Mouse (Mus musculus) left cerebral cortex, postnatal 10 days (tissue): ENCODE measurements around the gene Slc26a8. TPM values are rescaled to one million over a fixed set of nuclear protein-coding genes. Genes with fewer than 3 reads are reported as not detected.

Experiments used
- DNase-seq, 2 experiments: peaks; one replicate each; pipeline ENCODE4 v3.0.0; 2021 to 2022; ENCODE audit warnings: low spot score in 2 of 2, mixed read lengths in 1 of 2; ENCODE audit errors: extremely low spot score in 1 of 2
- intact Hi-C: fragments of 180-260 bp; cut with DNase I; formaldehyde crosslinking; loops from one replicate; pipeline ENCODE4 v1.15.1; 2025
- total RNA-seq, 2 experiments: library from RNA; stranded (reverse); gene quantifications; 2 replicates each; pipeline ENCODE4 v1.2.3; 2021

The Slc26a8 gene
- total RNA-seq, 2 experiments from 2014 or later, result 7.7 to 10.6 TPM

GRCm38 (mm10) chr17:28659564-28659963, 30.5 kb downstream of the Slc26a8 start:
- intact Hi-C loops, result no loop called here
- DNase-seq, result no peak

GRCm38 (mm10) chr17:28657936-28658335, 32.1 kb downstream of the Slc26a8 start:
- intact Hi-C loops, result no loop called here
- peak in 1 of 2 experiments; percentile 15 for DNase-seq

- intact Hi-C loops, result no loop called here
- DNase-seq, result no peak
Measured at GRCm38 (mm10) chr17:28650268-28650667, 39.8 kb downstream of the Slc26a8 start.

- peak; percentile 34 to 59 for DNase-seq
- intact Hi-C loops, result loop anchor here (2.0 kb wide), 1 partner anchor 54 kb away; no protein-coding TSS in a partner anchor
Measured at GRCm38 (mm10) chr17:28648607-28649370, 41.2 kb downstream of the Slc26a8 start.

GRCm38 (mm10) chr17:28646221-28646620, 43.8 kb downstream of the Slc26a8 start:
- no peak for DNase-seq
- intact Hi-C loops, result no loop called here

GRCm38 (mm10) chr17:28644112-28644511, 45.9 kb downstream of the Slc26a8 start:
- intact Hi-C loops, result no loop called here
- DNase-seq, result no peak

DNA sequence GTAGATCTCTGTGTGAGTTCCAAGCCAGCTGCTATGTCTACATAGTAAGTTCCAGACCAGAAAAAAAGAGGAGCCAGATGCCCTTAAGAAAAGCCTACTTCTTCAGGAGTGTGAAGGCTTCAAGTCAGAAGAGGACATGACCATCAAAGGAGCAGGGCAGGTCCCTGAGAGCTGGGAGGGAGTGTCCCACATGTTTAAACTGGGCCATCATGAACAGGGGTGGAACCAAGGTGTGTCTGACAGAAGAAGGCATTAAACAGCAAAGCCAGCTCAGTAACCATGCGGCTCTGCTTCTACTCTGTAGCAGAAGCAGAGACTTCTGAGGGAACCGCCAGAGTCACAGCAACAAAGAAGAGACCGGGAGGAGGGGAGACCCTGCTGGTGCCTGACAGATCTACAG, 46.3 kb downstream of the Slc26a8 start:
- intact Hi-C loops, result no loop called here

GRCm38 (mm10) chr17:28640113-28640512, 49.9 kb downstream of the Slc26a8 start:
- DNase-seq, result no peak
- intact Hi-C loops, result no loop called here

More for the DNA sequence above, 46.3 kb downstream of the Slc26a8 start:
- no peak for DNase-seq

DNA sequence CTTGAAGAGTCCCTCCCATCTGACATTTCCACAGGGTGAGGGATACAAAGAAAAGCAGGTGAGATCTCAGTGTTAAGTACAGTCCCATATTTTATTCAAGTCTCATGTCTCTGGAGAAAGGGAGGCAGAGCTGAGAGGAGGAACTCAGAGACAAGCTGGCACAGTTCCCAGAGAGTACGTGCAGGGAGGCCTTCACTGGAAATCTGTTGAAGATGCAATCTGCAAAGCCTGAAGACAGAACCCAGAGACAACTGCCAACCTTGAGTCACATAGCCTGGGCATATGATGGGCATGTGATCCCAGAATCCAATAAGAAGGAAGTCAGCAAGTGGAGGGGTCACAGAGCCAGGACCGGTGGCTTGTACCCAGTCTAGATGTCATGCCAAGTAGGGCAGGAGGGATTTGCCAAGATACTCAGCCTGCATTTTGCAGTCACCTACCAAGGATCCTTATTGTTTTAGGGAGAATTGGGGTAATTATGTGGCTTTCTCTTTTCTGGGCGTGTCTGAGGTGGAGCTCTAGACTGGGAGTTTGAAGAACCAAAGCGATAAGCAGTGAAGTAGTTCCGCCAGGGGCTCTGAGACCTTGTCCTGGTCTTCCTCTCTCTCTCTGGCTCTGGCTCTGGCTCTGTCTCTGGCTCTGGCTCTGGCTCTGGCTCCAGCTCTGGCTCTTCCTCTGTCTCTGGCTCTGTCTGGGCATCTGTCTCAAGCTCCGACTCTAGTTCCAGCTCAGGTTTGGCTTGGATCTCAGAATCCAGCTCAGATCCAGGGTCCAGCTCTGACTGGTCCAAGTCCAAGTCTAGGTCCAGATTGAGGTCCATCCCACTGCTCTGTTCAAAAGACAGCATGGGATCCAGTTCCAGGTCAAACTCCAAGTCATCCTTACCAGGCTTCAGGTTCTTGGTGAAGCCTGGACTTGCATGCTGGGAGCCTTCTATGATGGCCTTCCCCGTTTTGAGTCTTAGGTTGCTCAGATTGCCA, 52.0 kb downstream of the Slc26a8 start:
- intact Hi-C loops, result no loop called here
- DNase-seq, result peak; percentile 70 to 83

GRCm38 (mm10) chr17:28635842-28636241, 54.2 kb downstream of the Slc26a8 start:
- DNase-seq, result no peak
- intact Hi-C loops, result no loop called here

DNA sequence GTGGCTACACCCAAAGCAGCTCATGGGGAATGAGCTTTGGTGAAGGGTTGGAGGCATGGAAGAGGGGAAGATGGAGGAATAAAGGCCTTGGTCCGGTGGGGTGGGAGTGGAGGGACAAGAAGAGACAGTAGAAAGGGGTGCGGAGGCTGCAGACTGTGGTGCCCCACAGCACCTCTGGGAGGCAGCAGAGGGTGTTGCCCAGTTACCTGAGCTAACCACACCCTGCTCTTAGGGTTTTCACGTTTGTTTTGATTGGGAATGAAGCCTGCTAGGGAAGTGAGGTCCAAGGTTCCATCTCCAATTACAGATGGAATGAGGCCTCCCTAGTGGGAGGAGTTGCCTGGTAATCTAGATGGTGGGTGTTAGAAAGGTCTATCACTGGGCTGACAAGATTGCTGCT, 60.9 kb downstream of the Slc26a8 start:
- DNase-seq, result no peak
- intact Hi-C loops, result no loop called here

DNA sequence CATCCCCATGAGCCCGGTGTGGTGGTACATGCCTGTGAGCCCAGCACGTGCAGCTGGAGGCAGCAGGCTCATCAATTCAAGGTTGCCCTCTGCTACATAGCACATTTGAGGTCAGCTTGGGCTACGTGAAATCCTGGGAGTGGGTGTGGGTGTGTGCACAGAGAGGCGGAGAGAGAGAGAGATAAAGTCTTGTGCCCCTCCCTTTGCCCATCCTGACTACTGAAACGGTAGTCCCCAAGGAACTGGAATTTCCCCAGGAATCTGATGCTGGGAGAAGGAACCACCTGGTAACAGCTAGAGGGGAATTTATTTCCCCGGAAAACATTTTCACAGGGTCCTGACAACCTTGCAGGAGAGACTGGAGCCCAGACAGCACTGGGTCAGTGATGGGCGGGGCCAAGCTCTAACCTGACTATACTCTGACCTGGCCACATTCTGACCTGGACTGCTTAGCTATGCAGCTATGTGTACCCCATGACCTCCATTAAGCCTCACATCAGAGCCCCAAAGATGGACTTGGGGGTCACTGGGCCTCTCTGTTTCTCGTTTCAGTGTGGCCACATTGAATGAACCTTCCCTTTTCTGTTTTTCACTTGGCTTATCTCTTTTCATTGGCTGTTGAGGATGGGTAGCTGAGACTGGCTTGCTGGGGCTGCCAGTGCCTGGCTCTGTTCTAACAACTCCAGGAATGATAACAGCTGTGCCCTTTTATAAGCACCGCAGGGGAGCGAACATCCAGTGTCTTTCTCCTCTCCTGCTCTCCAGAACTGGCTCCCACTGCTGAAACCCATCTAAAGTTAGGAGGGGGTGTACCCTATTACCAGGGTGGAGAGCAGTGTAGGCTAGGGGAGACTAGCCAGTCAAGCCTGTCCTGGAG, 61.5 kb downstream of the Slc26a8 start:
- intact Hi-C loops, result no loop called here

DNA sequence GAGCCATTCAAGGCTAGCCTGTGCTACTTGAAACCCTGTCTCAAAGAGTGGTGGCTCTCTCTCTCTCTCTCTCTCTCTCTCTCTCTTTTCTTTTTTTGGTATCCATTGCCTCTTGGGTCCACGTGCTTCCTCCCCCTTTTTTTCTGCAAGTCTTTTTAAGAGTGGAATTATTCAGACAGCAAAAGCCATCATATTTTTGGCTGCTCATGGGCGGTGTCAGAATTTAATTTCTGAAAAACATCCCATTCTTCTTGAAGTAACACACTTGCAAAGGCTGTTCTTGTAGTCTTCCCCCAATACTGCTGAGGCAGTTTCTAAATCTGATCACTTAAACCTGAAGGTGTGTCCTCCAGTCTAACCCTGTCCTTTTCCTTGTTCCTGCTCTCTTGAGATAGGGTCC, 63.1 kb downstream of the Slc26a8 start:
- intact Hi-C loops, result no loop called here
- peak in 1 of 2 experiments; percentile 31 for DNase-seq

More for the DNA sequence above, 61.5 kb downstream of the Slc26a8 start:
- DNase-seq, result no peak

GRCm38 (mm10) chr17:28625327-28625726, 64.7 kb downstream of the Slc26a8 start:
- intact Hi-C loops, result no loop called here
- no peak for DNase-seq

DNA sequence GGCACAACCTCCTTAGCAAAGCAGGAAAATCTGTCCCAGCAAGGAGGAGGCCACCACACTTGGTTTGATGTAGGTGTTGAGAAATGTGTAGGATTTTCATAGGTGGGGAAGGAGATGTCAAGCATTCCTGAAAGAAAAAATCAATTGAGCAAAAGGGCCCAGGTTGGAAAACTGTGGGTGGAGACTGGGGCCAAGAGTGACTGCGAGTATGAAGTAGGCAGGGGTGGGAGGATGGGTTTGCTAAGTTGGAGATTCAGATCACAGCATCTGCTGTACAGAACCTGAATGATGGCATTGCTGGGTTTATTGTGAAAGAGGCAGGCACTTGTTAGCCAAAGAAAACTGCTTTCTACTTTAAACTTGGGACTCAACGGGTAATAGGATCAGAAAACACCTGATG, 65.2 kb downstream of the Slc26a8 start:
- intact Hi-C loops, result no loop called here
- no peak for DNase-seq

- intact Hi-C loops, result no loop called here
- DNase-seq, result peak; percentile 83 to 94
Measured at GRCm38 (mm10) chr17:28622300-28622759, 67.7 kb downstream of the Slc26a8 start, which contains the start of gene Srpk1. Srpk1 (minus strand) TSS chr17:28622709.

- intact Hi-C loops, result no loop called here
- DNase-seq, result peak; percentile 41 to 72
Measured at GRCm38 (mm10) chr17:28621381-28622299, 68.4 kb downstream of the Slc26a8 start.
